Mouse (Mus musculus) embryo, embryonic 11.5 days (tissue): ENCODE results near the gene Ehd4.

Source experiments
- DNase-seq: peaks from one replicate; pipeline ENCODE4 v3.0.0-alpha.2; 2012; ENCODE audit warnings: low read depth, low spot score

Gene Ehd4

GRCm38 (mm10) chr2:120144390-120144789 lies 10.0 kb downstream of the Ehd4 start:
- DNase-seq, result no peak

- no peak for DNase-seq
These were observed 12.1 kb downstream of the Ehd4 start for GRCm38 (mm10) chr2:120142336-120142735.

GRCm38 (mm10) chr2:120141671-120142070 lies 12.7 kb downstream of the Ehd4 start:
- DNase-seq, result no peak

GRCm38 (mm10) chr2:120140326-120140725 lies 14.1 kb downstream of the Ehd4 start:
- no peak for DNase-seq

- no peak for DNase-seq
These were observed 15.3 kb downstream of the Ehd4 start for GRCm38 (mm10) chr2:120139091-120139490.

- no peak for DNase-seq
These were observed 17.1 kb downstream of the Ehd4 start for GRCm38 (mm10) chr2:120137281-120137680.

- DNase-seq, result no peak
These were observed 19.8 kb downstream of the Ehd4 start for GRCm38 (mm10) chr2:120134453-120135075.

- DNase-seq, result no peak
These were observed 22.5 kb downstream of the Ehd4 start for GRCm38 (mm10) chr2:120131881-120132280.

GRCm38 (mm10) chr2:120129252-120129908 lies 25.0 kb downstream of the Ehd4 start:
- DNase-seq, result no peak

- no peak for DNase-seq
These were observed 25.8 kb downstream of the Ehd4 start for GRCm38 (mm10) chr2:120128611-120129051.

GRCm38 (mm10) chr2:120128011-120128410 lies 26.4 kb downstream of the Ehd4 start:
- no peak for DNase-seq

- no peak for DNase-seq
These were observed 27.5 kb downstream of the Ehd4 start for GRCm38 (mm10) chr2:120126901-120127300.

- no peak for DNase-seq
These were observed 28.0 kb downstream of the Ehd4 start for GRCm38 (mm10) chr2:120126408-120126807.

- no peak for DNase-seq
These were observed 28.9 kb downstream of the Ehd4 start for GRCm38 (mm10) chr2:120125461-120125860.

- DNase-seq, result no peak
These were observed 29.5 kb downstream of the Ehd4 start for GRCm38 (mm10) chr2:120124946-120125345.

- no peak for DNase-seq
These were observed 30.3 kb downstream of the Ehd4 start for GRCm38 (mm10) chr2:120124096-120124495.

GRCm38 (mm10) chr2:120122983-120123382 lies 31.4 kb downstream of the Ehd4 start:
- DNase-seq, result no peak

GRCm38 (mm10) chr2:120117346-120117745 lies 37.1 kb downstream of the Ehd4 start:
- DNase-seq, result no peak

GRCm38 (mm10) chr2:120116362-120116761 lies 38.0 kb downstream of the Ehd4 start:
- DNase-seq, result no peak

- no peak for DNase-seq
These were observed 39.4 kb downstream of the Ehd4 start for GRCm38 (mm10) chr2:120114977-120115376.

- no peak for DNase-seq
These were observed 40.4 kb downstream of the Ehd4 start for GRCm38 (mm10) chr2:120113963-120114362.

GRCm38 (mm10) chr2:120113476-120113875 lies 40.9 kb downstream of the Ehd4 start:
- DNase-seq, result no peak

GRCm38 (mm10) chr2:120111596-120111995 lies 42.8 kb downstream of the Ehd4 start:
- no peak for DNase-seq
